Mouse (Mus musculus) C2C12 (cell line): ENCODE measurements around the gene Clstn2.

Source experiments
- CEBPB ChIP-seq: IDR thresholded peaks from one replicate; pipeline ENCODE4 v1.6.1; 2011; ENCODE audit warnings: low read depth, mild to moderate bottlenecking, control low read depth, moderate library complexity
- CTCF ChIP-seq: IDR thresholded peaks from one replicate; pipeline ENCODE4 v1.5.1; 2011; ENCODE audit not compliant: control insufficient read depth, insufficient read depth, insufficient read length
- USF1 ChIP-seq: IDR thresholded peaks from one replicate; pipeline ENCODE4 v1.6.1; 2011; ENCODE audit warnings: low read depth, mild to moderate bottlenecking, control low read depth, moderate library complexity

GRCm38 (mm10) chr9:97698071-97698470 is 334.9 kb downstream of the Clstn2 start:
- TF ChIP-seq CTCF (no peak), USF1 (no peak), CEBPB (no peak)
